Mouse (Mus musculus): Measurements from ENCODE around the gene Glce.
A peak's percentile ranks its signal among the peaks of the same experiment; 100 is the strongest.

Glce gene

DNA sequence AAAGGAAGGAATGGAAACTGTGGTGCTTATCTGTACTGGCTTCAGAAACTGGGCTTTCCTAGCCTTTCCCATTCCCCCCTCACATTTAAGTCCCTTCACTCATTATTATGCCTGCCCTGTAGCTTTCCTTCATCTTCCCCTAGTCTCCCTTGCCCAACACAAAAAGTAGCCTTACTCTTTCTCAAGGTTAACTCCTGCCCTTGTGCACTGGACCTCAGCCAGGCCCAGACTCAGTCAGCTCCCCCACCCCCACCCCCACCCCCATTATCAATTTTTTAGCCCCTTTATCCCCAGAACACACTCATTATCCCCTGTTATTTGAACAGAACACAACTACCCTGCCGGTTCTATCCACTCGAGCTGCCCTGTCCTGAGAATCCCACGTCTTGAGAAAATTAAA, 1.0 kb upstream of the Glce start:
- DNase-seq (ENCODE audit: low read depth in 1 of 2, low spot score in 2 of 2): no peak

DNA sequence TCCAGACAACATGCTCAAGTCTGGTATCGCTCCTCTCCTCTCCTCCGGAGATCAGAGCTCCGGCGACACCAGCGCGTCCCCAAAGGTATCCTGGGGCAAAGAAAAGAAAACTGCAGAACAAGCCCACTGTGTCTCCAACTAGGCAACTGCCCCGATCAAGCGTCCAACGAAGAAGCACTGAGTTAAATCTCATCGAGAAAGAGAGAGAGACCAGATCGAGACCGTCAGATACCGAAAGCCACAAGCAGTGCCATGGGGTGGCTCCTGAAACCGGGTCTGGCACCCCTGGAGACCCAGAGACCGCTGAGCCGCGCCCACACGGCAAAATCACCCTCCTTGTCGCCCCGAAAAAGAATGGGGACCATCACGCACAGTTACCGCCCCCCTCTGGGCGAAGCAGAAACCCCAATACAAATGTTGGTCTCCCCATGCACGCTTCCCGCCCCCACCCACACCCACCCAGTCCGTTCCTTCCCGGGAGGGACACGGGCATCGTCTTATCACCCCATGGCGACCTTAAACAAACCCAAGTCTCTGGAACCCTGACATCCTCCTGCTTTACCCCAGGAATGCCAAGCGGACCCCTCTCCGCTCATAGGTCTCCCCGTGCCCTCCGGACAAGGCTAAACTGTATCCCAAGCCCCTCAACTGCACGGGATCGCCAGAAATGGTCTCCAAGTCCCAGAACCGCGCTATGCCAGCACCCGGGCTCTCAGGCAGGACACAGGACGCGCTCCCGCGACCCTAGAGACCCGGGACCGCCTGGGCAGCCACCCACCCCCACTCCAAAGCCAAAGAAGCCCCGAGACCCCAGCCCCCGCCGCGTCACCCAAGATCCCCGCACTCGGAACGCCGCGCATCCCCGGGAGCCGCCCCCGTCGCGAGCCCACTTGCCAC, 656 bp downstream of the Glce start:
- DNase-seq (ENCODE audit: low read depth in 1 of 2, low spot score in 2 of 2): no peak

DNA sequence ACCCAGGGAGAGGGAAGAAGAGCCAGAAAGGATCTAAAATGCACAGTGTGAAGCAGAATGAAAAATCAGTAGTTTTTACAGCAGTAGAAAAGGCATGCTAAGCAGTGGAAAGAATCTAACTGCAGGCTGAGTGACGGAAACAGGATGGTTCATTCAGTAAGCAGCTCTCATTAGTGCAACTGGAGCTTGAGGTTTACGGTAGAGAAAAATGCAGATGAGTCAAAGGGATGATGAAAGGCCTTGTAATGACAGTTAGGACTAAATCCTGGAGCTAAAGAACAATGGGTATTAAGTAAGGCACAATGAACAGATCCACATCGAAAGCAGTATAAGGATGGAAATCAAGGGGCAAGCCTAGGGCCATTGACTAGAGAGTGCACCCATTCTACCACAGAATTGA, 3.7 kb downstream of the Glce start:
- DNase-seq (ENCODE audit: low read depth in 1 of 2, low spot score in 2 of 2): no peak

DNA sequence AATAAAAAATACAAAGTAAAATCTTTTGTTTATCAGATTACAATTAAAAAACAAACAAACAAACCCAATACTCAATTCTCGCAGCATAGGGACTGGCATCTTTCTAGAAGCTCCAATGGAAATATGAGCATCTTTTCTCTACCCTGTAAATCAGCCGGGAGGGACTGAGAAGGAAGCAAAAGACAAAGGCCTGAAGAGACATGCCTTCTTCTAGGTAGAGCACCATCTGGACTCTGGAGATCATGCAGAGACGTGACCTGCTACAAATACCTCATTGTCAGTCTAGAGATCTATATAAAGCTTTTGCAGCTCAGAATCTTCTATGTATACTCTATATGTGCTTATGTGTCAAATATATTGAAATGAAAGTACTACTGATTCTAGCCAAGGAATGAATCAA, 6.6 kb downstream of the Glce start:
- DNase-seq (ENCODE audit: low read depth in 1 of 2, low spot score in 2 of 2): no peak

DNA sequence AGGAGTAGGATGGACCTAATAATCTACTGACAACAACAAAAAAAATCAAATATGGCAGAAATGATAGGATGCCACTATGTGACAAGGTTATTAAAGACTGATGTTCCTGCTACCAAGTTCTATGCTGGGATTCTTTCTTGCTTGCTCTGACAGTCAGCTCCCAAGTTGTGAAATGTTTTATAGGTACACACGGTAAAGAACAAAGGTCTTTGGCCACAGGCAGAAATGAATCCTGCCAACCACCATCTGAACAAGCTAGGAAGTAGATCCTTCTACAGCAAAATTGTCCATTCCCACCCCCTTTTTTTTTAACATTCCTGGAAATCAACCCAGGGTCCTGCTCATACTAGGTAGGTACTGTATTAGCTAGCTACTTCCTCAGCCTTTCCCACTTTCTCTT, 25.9 kb downstream of the Glce start:
- DNase-seq (ENCODE audit: low read depth in 1 of 2, low spot score in 2 of 2): no peak

DNA sequence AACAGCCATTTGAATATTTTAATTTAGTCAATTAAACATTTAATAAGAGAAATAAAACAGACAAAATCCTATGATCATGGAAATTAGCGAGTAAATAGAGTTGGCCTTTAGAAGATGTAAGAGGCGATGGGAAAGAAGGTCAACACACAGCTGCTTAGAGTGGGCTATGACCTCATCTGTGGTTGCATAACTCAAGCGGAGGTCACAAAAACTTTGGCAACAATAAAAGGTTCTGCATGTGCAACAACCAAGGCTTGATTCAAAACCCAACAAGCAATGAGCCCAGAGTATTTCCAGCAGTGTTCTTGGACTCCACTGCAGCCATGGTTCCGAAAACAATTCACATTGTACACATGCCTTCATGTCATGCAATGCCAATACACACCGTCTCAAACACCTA, 30.9 kb downstream of the Glce start:
- DNase-seq (ENCODE audit: low read depth in 1 of 2, low spot score in 2 of 2): no peak

DNA sequence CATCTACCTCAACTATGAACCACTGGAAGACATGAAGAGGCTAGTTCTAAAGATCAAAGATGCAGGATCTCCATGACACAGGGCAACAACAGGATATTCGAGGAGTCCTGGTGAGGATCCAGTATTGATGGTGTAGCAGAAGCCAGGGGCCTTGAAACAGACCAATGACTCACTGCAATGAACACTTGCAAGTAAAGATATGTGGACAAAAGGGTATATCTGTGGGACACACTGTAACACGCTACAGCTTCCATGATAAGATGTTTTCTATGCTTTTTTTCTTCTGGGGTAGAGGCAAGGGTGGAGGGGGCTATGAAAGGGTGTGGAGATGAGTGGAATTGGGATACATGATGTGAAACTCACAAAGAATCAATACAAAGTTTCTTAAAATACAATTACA, 36.9 kb downstream of the Glce start:
- DNase-seq (ENCODE audit: low read depth in 1 of 2, low spot score in 2 of 2): no peak

DNA sequence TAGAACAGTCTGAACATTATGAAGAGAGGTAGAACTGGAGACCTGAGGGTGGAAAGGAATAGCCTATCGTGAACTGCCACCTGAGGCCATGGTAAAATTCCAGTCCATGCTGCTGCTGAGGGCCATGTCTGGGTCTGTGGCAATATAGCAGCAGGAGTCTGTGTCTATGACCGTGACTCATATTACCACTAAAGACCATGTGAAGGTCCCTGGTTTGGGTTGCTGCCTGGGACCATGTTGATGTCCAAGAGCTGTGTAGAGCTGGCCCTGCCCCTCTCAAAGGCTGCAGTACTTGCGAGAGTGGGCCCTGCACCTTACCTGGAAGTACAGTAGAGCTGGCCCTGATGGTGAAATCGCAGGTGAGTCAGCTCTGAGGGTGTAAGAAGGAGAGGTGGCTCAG, 37.6 kb downstream of the Glce start:
- DNase-seq (ENCODE audit: low read depth in 1 of 2, low spot score in 2 of 2): no peak

DNA sequence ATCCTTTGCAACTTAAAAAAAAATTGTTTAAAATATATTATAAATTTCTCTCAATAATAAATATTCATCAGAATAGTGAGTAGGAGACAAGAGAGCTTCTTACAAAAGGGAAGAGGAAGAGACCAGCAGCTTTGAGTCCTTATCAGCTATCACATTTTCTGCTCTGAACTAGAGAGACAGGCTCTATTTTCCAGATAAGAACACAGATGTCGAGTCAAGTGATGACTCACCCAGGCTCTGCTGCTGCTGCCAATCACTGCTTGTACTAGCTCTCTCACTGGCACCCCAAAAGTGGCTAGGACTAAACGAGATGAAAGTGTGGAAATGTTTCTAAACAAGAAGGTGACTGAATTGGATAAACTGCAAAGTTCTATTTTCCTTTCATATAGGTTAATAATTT, 39.5 kb downstream of the Glce start:
- no peak for DNase-seq (ENCODE audit: low read depth in 1 of 2, low spot score in 2 of 2)

DNA sequence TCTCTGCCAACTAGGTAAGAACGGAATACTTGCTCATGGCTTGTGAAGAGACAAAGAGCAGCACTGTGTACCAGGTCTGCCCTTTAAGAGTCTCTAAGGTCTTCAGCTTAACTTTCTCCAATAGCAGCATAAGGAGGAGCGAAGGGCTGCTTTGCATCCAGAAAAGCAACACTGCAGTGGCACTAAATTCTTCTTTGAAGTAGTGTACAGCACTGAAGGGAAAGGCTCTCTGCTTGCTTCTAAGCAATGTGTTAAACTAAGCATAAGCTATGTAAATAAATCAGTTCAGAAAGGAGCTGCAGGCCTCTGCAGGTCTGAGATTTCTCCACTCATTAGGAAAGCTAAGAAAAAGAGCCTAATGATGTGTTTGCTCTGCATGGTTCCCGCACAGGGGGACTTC, 40.9 kb downstream of the Glce start:
- DNase-seq (ENCODE audit: low read depth in 1 of 2, low spot score in 2 of 2): no peak

DNA sequence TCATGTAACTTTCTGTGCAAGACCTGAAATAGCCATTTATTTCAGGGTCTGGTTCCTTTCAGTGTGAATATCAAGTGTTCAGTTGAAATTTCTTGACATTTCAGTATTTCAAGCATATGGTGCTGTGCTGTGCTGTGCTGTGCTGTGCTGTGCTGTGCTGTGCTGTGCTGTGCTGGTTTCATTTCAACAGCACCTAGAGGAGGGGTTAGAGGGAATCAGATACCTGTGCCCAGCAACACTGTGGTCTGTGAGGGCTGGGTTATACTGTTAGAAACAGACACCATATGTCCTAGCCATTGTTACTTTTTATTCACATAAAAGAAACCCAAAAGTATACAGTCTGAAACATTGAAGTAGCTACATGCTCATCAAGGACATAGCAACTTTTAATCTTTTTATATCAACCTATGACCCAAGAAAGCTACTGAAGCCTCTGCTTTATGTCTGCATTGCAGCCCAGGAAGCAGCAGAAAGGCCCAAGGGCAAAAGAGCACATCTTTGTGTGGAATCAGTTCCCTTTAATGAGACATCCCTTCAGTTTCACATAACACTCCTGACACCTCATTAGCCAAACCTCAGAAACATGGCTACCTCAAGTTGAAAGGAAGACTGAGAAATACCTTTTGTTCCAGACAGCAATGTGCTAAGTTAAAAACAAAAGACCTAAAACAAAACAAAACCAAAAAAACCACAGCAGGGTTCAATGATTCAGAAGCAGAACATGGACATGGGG, 42.3 kb downstream of the Glce start:
- no peak for DNase-seq (ENCODE audit: low read depth in 1 of 2, low spot score in 2 of 2)

DNA sequence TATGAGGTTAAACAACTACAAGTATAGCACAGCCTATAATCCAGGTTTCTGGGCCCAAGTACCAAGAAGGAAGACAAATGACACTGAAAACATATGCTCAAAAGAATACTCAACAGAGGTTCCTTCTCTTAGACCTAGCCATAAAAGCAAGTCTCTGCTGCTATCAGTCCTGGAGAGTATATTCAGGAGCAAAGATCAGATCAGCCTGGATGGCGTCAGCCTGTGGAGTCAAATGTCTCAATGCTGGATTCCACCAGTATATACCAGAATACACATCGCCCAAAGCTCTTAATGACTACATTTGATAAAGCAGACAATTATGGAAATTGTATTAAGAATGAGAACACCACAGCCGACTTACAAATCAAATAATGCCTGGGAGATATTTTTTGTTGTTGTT, 60.2 kb downstream of the Glce start:
- DNase-seq (ENCODE audit: low read depth in 1 of 2, low spot score in 2 of 2): no peak

DNA sequence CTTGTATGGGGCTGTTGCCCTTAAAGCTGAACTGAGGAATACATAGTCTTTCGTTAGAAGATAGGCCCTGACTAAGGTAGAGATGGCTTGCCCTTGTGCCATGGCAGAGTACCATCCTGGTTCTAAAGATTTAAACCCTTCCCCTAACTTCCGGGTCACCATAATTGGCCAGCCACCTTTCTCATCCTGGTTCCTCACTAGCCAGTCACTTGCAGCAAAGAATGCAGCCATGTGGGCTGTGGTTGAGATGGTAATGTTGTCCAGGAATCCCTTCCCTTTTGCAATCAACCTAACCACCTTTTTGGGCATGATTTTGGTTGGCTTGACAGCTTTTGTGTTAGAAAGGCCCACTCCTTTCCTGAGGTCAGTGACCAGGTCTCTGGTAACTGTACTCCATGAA, 62.0 kb downstream of the Glce start:
- DNase-seq (ENCODE audit: low read depth in 1 of 2, low spot score in 2 of 2): no peak

DNA sequence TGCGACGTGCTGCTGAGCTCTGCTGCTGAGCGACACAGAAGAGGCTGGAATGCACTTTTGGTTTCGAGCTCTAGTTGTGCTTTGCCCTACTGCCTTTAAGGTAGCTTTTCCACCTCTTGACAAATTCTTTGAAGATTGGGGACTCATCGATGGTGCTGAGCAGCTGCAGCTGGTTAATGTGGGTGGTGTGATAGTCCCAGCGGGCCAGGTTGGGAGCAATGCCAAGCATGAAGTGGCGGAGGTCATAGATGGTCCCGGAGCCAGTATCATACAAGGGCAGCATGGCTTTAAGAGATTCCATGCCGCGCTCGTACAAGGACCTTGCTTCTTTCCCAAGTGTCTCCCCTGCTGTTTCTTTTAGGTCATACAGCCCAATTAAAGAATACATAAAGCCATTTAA, 62.5 kb downstream of the Glce start:
- DNase-seq (ENCODE audit: low read depth in 1 of 2, low spot score in 2 of 2): no peak

DNA sequence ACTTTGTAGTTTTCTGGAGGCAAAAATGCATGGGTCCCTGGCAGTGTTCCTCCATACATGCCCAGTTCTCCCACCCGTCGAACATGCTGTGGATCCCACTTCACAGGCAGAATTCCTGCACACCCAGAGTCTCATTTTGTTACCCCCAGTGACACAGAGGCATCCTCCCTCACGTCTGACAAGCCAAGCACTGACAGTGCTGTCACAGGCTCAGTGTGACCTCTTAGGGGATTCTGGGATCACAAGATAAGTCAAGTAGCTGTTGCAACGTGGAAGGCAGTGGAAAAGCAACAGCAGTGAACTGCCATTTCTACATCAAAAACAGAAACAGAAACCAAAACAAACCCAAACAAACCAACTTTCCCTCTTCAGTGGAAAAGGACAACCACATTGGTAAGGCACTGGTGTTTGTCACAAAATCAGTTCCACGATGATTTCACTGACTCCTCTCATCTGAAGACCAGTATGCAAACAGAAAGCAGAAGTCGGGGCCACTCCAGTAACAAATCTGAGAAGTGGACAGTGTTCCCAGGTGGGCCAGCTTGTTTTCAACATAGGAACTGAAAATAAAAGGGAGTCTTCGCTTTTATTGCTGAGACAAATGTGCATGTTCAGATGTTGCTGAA, 64.5 kb downstream of the Glce start:
- peak; percentile 5 to 6 for DNase-seq (ENCODE audit: low read depth in 1 of 2, low spot score in 2 of 2)

DNA sequence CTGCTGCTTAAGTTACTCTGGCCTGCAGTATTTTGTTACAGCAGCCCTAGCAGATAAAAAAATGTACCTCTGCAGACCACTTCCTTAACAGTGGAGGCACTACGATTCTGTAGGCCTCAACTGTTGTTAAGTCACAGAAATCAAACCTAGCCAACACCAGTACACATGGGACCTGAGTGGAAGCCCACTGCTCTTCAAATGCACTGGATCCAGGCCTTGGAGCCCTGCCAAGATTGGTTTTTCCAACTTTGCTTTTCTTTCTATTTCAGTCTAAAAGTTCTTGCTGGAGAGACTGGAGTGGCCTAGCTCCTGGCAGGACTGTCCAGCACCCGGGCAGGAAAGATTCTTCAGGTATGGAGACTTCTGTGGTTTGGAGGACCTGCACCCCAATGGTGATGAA, 66.2 kb downstream of the Glce start:
- no peak for DNase-seq (ENCODE audit: low read depth in 1 of 2, low spot score in 2 of 2)

DNA sequence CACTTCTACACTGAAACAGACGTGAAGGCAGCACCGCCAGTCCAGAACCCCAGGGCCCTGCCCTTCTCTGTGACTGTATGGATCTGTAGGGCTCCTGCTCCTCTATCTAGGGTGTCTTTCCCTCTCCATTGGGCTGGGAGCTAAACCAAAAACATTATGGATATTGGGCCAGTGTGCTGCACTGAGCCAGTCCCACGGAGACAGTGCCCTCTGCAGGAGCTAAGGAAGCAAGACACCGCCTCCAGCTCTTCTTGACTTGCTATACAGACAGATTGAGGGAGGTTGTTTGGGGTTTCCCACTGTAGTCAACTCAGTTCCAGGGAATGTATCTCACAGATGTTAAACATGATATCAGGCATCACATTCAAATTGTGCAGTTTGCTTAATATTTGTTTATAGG, 71.7 kb downstream of the Glce start:
- DNase-seq (ENCODE audit: low read depth in 1 of 2, low spot score in 2 of 2): no peak

DNA sequence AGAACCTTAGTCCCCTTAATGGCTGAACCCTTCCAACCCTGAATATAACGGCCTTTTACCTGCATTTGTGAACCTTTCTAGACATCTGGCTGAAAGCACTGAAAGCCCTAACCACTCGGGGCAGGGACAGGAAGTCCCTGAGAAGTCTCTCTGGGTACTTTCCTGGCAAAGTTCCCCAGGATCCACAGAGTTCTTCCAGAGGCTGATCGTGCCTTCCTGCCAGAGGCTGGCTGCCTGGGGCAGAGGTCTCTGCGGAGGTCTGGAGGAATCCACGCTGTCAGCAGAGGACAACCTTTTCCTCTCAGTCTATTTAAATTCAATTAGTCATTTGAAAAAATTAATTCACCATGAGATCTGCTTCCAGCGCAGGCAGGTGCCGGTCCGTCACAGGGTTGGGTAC, 73.3 kb downstream of the Glce start:
- DNase-seq (ENCODE audit: low read depth in 1 of 2, low spot score in 2 of 2): no peak

DNA sequence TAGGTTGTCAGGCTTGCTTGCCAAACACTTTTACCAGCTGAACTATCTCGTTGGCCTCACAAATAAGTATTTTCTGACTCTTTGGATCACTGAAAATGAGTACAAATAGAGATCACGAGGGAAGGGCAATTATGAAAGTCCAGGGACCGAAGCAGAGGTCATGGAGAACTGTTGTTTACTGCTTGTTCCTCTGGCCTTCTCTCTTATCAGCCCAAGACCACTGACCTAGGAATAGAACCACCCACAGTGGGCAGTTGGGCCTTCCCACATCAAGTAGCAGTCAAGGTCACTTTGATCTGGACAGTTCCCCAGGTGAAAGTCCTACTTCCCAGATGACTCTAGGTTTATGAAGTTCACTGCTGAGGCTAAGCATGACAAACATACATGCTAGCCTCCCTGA, 80.3 kb downstream of the Glce start:
- no peak for DNase-seq (ENCODE audit: low read depth in 1 of 2, low spot score in 2 of 2)

DNA sequence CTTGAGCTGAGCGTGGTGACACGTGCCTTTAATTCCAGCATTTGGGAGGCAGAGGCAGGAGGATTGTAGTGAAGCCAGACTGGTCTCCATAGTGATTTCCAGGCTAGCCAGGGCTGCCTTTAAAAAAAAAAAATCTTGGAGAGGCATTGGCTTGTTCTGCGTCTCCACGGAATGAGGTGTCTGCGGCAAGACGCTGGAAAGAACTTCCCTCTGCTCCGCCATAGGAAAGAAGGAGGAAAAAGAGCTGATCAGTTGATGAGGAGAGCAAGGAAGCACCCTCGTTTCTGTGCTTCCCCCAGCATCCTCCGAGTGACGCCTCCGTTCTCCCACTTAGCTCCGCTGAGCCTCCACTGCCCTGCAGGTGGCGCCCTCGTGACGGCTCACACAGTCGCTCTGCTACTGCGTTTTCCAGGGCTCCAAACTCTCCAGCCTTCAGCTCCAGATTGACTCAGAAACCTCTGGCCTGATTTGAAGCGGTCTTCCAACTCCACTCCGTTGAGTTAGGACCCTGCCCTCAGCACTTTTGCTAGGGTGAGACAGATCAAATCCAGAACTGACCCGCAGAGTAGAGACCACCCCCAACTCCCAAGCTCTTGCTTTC, 82.3 kb downstream of the Glce start:
- peak; percentile 20 to 58 for DNase-seq (ENCODE audit: low read depth in 1 of 2, low spot score in 2 of 2)

DNA sequence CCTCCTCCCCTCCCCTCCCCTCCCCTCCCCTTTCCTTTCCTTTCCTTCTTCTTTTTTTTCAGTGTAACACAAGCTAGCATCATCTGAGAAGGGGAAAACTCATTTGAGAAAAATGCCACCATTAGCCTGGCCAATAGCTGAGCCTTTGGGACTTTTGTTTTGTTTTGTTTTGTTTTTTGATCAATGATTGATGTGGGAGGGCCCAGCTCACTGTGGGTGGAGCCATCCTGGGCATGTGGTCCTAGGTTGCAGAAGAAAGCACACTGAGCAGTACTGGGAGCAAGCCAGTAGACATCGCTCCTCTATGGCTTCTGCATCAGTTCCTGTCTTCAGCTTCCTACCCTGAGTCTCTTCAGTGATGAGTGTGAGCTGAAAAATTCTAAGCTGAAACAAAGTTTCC, 86.6 kb downstream of the Glce start:
- no peak for DNase-seq (ENCODE audit: low read depth in 1 of 2, low spot score in 2 of 2)

DNA sequence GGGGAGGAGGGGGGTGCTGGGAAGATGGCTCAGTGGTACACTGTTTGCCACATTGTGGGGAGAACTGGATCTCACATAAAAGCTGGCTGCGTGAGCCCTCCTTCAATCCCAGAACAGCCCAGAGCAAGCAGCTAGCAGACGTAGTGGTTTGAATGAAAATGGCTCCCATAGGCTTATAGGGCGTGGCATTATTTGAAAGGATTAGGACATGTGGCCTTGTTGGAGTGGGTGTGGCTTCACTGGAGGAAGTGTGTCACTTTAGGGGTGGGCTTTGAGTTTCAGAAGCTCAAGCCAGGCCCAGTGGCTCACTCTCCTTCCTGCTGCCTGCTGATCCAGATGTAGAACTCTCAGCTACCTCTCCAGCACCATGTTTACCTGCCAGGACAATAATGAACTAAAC, 90.2 kb downstream of the Glce start:
- DNase-seq (ENCODE audit: low read depth in 1 of 2, low spot score in 2 of 2): no peak
